Mouse (Mus musculus) kidney, postnatal 0 days (tissue): ENCODE results near the gene Grb2. TPM values are rescaled to one million over a fixed set of nuclear protein-coding genes. Genes with fewer than 3 reads are reported as not detected.
A peak's percentile ranks its signal among the peaks of the same experiment; 100 is the strongest.

Source experiments
- ATAC-seq: fragments of 200-750 bp; cut with Nextera tagmentation; replicated peaks from 2 replicates; pipeline ENCODE4 v1.8.0; 2017; ENCODE audit warnings: low read depth, moderate number of reproducible peaks, moderate TSS enrichment, moderate library complexity; ENCODE audit not compliant: low FRiP score
- DNase-seq: peaks from one replicate; pipeline ENCODE4 v3.0.0-alpha.2; 2016; ENCODE audit warnings: low spot score
- H3K27ac ChIP-seq: fragments of 300-500 bp; sonication (generic); 2 replicates; pipeline ENCODE4 v1.5.1; 2014; ENCODE audit warnings: mild to moderate bottlenecking
- H3K27me3 ChIP-seq: fragments of 300-500 bp; sonication (generic); 2 replicates; pipeline ENCODE4 v1.6.1; 2014; ENCODE audit warnings: low read length, mixed read lengths; ENCODE audit not compliant: insufficient read depth
- H3K36me3 ChIP-seq: fragments of 300-500 bp; sonication (generic); 2 replicates; pipeline ENCODE4 v1.6.1; 2014; ENCODE audit warnings: low read length, mixed read lengths; ENCODE audit not compliant: insufficient read depth
- H3K4me1 ChIP-seq: fragments of 300-500 bp; sonication (generic); replicated peaks from 2 replicates; pipeline ENCODE4 v1.6.1; 2014; ENCODE audit warnings: antibody characterized with exemption, low read length, mixed read lengths; ENCODE audit not compliant: insufficient read depth
- H3K4me2 ChIP-seq: fragments of 300-500 bp; sonication (generic); 2 replicates; pipeline ENCODE4 v1.6.1; 2014; ENCODE audit warnings: mild to moderate bottlenecking, low read length, moderate library complexity, mixed read lengths
- H3K4me3 ChIP-seq: fragments of 300-500 bp; sonication (generic); replicated peaks from 2 replicates; pipeline ENCODE4 v1.5.1; 2014; ENCODE audit warnings: low read depth, low read length
- H3K9ac ChIP-seq: fragments of 300-500 bp; sonication (generic); 2 replicates; pipeline ENCODE4 v1.6.1; 2014; ENCODE audit warnings: low read depth, low read length
- H3K9me3 ChIP-seq: fragments of 300-500 bp; sonication (generic); replicated peaks from 2 replicates; pipeline ENCODE4 v1.6.1; 2016; ENCODE audit warnings: low read length, inconsistent platforms, mixed read lengths
- CTCF ChIP-seq: IDR thresholded peaks from 2 replicates; pipeline ENCODE4 v1.5.1; 2016; ENCODE audit warnings: antibody characterized with exemption, low read depth, mild to moderate bottlenecking, moderate library complexity
- WGBS: fragments of 180-500 bp; shearing (Covaris S2); extraction: QIAGEN DNeasy Blood & Tissue Kit; methylation state at CpG from one replicate; pipeline ENCODE4 v1.1.7; 2014; 5-methylcytosine and 5-hydroxymethylcytosine counted together
- polyA plus RNA-seq: library from polyadenylated mRNA; unstranded; fragments of >200 nt; fragmentation: Nextera tagmentation; extraction: Ambion mirVana; gene quantifications from 2 replicates; pipeline ENCODE4 v1.2.1, GENCODE M21; 2015

The Grb2 gene
- polyA plus RNA-seq: 69.9 and 72.8 TPM in 2 replicates

GRCm38 (mm10) chr11:115708209-115708876 is at the start of gene Grb2:
TSS of gene Grb2 (minus strand) at chr11:115708597.
- peaks cover 13% of the 10 kb centered on the region; the same call in 1 of the 2 replicates for H3K4me1 ChIP-seq
- no peaks in the 10 kb centered on the region for H3K27me3 ChIP-seq
- no peaks in the 10 kb centered on the region for H3K36me3 ChIP-seq
- H3K4me2 ChIP-seq: peak within 1 kb of the TSS; percentile 78
- peak; percentile 93 for ATAC-seq
- peak; percentile 98 for DNase-seq
- no peak for TF ChIP-seq CTCF
- under 1% methylated on average over 60 of the region's 91 CpGs for WGBS
- H3K4me3 ChIP-seq: peak within 1 kb of the TSS; percentile 99
- H3K9me3 ChIP-seq: no peaks in the 10 kb centered on the region
- H3K27ac ChIP-seq: peak within 1 kb of the TSS; percentile 96
- H3K9ac ChIP-seq: peak within 1 kb of the TSS; percentile 99

- no peaks in the 10 kb centered on the region for H3K4me1 ChIP-seq
- H3K9ac ChIP-seq: no peak overlapping the region
- no peak overlapping the region for H3K27ac ChIP-seq
- no peaks in the 10 kb centered on the region for H3K36me3 ChIP-seq
- WGBS: 42% methylated on average over 4 of the region's 4 CpGs
- H3K4me2 ChIP-seq: no peak overlapping the region
- ATAC-seq: no peak
- H3K4me3 ChIP-seq: no peak overlapping the region
- no peaks in the 10 kb centered on the region for H3K9me3 ChIP-seq
- H3K27me3 ChIP-seq: no peaks in the 10 kb centered on the region
- no peak for TF ChIP-seq CTCF
- no peak for DNase-seq
Observed at GRCm38 (mm10) chr11:115753485-115753884, 45.1 kb upstream of the Grb2 start.

- no peak overlapping the region for H3K27ac ChIP-seq
- H3K9me3 ChIP-seq: no peaks in the 10 kb centered on the region
- no peaks in the 10 kb centered on the region for H3K36me3 ChIP-seq
- H3K4me3 ChIP-seq: no peak overlapping the region
- 69% methylated on average over 7 of the region's 7 CpGs for WGBS
- H3K4me1 ChIP-seq: no peaks in the 10 kb centered on the region
- H3K4me2 ChIP-seq: no peak overlapping the region
- TF ChIP-seq CTCF: no peak
- no peaks in the 10 kb centered on the region for H3K27me3 ChIP-seq
- no peak overlapping the region for H3K9ac ChIP-seq
- no peak for DNase-seq
- no peak for ATAC-seq
Observed at GRCm38 (mm10) chr11:115752653-115753052, 44.3 kb upstream of the Grb2 start.

GRCm38 (mm10) chr11:115751725-115752124 is 43.3 kb upstream of the Grb2 start:
- Histone ChIP-seq H3K27ac (no peak overlapping the region), H3K4me2 (no peak overlapping the region), H3K4me1 (no peaks in the 10 kb centered on the region), H3K4me3 (no peak overlapping the region), H3K9ac (no peak overlapping the region), H3K9me3 (no peaks in the 10 kb centered on the region), H3K36me3 (no peaks in the 10 kb centered on the region), H3K27me3 (no peaks in the 10 kb centered on the region)
- no peak for TF ChIP-seq CTCF
- WGBS: 53% methylated on average over 2 of the region's 2 CpGs
- DNase-seq: no peak
- ATAC-seq: no peak

- Histone ChIP-seq H3K9ac (no peak overlapping the region), H3K4me2 (no peak overlapping the region), H3K4me3 (no peak overlapping the region), H3K9me3 (no peaks in the 10 kb centered on the region), H3K36me3 (no peaks in the 10 kb centered on the region), H3K27ac (no peak overlapping the region), H3K4me1 (no peaks in the 10 kb centered on the region), H3K27me3 (no peaks in the 10 kb centered on the region)
- DNase-seq: no peak
- TF ChIP-seq CTCF: no peak
- no peak for ATAC-seq
- WGBS: 87% methylated on average over 5 of the region's 5 CpGs
Observed at GRCm38 (mm10) chr11:115749834-115750233, 41.4 kb upstream of the Grb2 start.

GRCm38 (mm10) chr11:115747351-115747750 is 39.0 kb upstream of the Grb2 start:
- no peak overlapping the region for H3K9ac ChIP-seq
- H3K9me3 ChIP-seq: no peaks in the 10 kb centered on the region
- H3K4me2 ChIP-seq: peak overlapping the region; percentile 39
- ATAC-seq (no peak), DNase-seq (no peak)
- no peaks in the 10 kb centered on the region for H3K36me3 ChIP-seq
- no peak for TF ChIP-seq CTCF
- 5% methylated on average over 12 of the region's 15 CpGs for WGBS
- H3K27ac ChIP-seq: no peak overlapping the region
- no peak overlapping the region for H3K4me3 ChIP-seq
- H3K27me3 ChIP-seq: no peaks in the 10 kb centered on the region
- H3K4me1 ChIP-seq: no peaks in the 10 kb centered on the region
